Mouse (Mus musculus): ENCODE data around the gene Paf1. TPM values are rescaled to one million over a fixed set of nuclear protein-coding genes. Genes with fewer than 3 reads are reported as not detected.
"Not testable (repeated sequence)": the region's sequence is repeated elsewhere in the genome, so short reads cannot be mapped to it uniquely, and the experiment has no call there.

The Paf1 gene
- total RNA-seq, 2 experiments from 2014 or later = 24.9 to 29.4 TPM

DNA sequence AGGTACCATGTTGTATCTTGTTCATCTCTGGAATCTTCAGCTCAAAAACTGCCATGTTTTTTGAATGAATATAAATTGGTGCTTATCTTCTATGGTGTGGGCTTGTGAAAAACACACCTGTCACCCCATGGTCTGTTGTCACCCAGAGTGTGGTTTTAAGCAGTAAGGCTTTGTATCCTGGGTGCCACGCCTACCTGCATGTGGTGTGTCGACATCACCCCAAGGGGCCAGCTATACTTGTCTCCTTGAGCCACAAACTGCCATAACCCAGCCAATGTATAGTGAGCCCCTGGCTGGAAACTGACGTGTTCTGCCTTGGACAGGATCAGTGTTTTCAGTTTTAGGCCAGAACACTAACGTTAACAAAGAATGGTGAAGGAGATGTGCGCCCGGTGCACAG lies 8.6 kb upstream of the Paf1 start:
- no peak for DNase-seq

GRCm38 (mm10) chr7:28385196-28385595 lies 7.6 kb upstream of the Paf1 start:
- no peak for DNase-seq

- peak; percentile 55 for DNase-seq
Measured at GRCm38 (mm10) chr7:28386007-28386406, 6.7 kb upstream of the Paf1 start.

DNA sequence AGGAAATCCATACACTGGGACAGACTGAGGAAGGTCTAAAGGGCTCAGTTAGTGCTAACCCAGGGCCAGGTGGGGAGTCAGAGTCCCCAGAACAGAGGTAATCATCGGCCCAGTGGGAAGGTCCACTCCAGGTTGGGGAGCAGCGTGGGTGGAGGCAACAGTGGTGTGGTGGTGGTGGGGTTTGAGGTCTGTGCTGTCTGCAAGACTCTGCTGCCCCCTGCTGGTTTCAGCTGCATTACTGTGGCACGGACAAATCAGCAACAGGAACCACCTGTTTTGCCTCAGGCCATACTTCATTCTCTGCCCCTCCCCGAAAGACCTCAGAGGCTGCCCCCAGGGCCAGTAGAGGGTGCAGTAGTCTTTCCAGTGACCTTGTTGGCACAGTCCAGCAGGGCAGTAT lies 6.3 kb upstream of the Paf1 start:
- peak; percentile 73 for DNase-seq

DNA sequence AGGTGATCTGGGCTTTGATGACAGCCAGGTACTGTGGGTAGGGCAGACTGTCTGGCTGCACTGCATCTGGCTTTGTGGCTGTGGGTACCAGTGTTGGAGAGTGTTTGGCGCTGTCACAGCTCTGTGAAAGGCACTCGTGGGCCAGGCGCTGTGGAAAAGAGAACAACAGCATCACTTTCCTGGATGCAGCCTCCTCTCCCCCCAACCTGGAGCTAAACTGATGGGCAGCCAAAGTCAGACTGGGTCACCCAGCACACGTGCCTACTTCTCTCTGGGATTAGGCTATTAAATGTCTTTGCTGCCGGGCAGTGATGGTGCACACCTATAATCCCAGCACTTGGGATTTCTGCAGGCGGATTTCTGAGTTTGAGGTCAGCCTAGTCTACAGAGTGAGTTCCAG lies 5.9 kb upstream of the Paf1 start:
- not testable (repeated sequence) for DNase-seq

DNA sequence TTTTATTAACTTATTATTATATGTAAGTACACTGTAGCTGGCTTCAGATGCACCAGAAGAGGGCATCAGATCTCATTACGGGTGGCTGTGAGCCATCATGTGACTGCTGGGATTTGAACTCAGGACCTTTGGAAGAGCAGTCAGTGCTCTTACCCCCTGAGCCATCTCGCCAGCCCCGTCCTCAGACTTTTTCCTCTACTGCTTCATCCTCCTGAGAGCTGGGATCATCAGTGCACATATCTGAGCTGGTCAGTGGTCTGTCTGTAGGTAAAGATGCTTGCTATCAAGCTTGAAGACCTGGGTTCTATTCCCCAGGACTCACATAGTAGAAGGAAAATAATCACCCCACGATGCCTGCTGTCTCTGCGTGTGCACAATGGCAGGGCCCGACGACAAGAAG lies 5.4 kb upstream of the Paf1 start:
- DNase-seq = not testable (repeated sequence)

GRCm38 (mm10) chr7:28390331-28390730 lies 2.4 kb upstream of the Paf1 start:
- DNase-seq = no peak

GRCm38 (mm10) chr7:28393272-28393951 lies 661 bp downstream of the Paf1 start:
- no peak for DNase-seq

- DNase-seq = no peak
Measured at GRCm38 (mm10) chr7:28395425-28395824, 2.7 kb downstream of the Paf1 start.

DNA sequence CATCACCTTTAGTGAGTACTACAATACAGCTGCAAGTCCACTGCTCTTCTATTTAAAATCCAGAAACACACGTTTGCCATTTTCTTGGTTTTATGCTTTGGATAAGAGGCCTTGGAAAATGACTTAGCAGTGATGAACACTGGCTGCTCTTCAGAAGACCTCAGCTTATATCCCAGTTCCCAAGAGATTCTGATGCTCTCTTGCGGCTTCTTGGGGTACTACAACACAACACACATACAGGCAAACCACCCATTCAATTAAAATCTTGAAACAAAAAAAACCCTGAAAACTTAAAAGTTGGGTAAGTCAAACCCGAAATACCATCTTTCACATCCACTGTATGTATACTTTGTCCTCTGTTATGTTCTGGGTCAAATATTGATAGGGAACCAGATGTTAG lies 5.2 kb downstream of the Paf1 start:
- DNase-seq = no peak

DNA sequence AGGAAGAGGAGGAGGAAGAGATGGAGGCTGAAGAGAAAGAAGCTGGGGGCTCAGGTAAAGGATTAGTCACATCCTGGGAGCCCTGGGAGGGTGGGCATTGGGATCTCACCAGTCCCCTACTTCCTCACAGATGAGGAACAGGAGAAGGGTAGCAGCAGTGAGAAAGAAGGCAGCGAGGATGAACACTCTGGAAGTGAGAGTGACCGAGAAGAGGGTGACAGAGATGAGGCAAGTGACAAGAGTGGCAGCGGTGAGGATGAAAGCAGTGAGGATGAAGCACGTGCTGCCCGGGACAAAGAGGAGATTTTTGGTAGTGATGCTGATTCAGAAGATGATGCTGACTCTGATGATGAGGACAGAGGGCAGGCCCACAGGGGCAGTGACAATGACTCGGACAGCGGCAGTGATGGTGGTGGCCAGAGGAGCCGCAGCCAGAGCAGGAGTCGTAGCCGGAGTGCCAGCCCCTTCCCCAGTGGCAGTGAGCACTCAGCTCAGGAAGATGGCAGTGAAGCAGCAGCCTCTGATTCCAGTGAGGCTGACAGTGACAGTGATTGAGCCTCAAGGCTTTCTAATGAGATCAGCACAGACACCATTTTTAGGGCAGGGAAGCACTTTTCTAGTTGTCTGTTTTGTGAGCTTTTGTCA lies 6.1 kb downstream of the Paf1 start:
- DNase-seq = no peak

DNA sequence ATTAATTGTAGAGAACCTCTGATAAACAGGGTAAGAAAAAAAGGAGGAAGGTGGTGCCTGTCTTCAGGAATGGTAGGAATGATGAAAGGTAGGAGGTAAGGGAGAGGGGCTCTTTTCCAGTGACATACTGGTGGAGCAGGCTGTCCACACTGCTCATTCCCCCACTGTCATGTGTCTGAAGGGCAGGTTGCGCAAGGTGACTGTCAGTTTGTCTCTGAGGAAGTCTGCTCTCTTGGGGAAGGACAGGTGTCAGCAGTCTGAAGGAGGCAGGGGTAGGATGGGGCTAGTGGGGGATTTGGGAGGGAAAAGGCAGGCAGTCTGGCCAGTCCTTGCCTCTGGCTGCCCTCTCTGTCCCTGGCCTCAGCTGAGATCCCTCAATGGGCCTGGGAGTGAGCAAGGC lies 8.3 kb downstream of the Paf1 start:
- DNase-seq = no peak

- no peak for DNase-seq
Measured at GRCm38 (mm10) chr7:28401942-28402341, 9.2 kb downstream of the Paf1 start.

DNA sequence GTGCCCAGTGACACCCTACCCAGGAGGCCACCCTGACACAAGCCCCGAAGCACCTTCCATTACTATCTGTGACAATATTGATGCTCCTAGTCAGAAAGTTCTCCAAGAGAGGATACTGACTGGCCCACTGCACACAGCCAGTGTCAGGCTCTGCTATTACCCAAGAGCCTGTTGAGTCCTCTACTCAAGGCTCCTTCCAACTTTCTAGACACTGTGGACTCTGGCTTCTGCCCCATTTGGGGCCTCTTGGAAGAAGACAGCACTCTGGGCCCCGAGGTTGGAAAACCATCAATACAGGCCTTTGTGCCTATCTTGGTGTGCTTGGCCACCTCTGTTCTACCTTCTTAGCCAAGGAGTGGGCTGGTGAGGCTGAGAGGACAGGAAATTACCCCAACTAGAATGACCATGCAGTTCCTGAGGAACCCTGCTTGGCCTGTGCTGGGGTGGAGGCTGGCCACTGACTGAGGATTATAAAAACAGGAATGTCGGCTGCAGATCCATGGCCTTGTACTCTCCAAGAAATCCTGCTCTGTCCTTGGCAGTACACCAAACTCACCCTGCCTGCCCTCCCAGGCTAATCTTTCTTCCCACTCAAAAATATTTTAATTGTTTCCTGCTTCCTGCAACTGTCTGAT lies 18.2 kb downstream of the Paf1 start:
- DNase-seq = peak; percentile 85

DNA sequence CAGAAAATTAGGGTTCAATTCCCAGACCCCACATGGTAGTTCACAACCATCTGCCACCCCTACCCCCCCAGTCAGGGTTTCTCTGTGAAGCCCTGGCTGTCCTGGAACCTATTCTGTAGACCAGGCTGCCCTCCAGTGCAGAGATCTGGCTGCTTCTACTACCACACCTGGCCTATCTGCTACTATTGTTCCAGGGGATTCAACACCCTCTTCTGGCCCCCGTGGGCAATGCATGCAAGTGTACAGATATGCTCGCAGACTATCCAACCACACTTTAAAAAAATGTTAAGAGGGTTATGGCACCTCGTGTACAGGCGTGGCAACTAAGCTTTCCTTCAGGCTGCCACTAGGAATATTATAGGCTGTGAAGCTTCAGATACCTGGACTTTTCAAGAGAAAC lies 20.1 kb downstream of the Paf1 start:
- DNase-seq = no peak

DNA sequence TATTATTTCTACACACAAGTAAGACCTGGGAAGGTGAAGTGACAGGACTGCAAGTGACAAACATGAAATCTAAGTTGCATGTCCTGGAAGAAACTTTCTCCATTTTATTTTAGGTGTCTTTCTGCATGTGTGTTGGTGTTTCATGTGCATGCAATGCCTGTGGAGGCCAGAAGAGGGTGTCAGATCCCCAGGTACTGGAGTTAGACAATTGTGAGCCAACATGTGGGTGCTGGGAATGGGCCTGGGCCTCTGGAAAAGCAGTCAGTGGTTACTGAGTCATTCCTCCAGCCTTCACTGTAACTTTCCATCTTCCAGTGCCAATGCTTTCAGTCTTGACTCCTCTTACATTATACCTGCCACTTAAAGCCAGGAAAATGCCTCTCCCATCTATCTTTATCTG lies 24.6 kb downstream of the Paf1 start:
- no peak for DNase-seq

DNA sequence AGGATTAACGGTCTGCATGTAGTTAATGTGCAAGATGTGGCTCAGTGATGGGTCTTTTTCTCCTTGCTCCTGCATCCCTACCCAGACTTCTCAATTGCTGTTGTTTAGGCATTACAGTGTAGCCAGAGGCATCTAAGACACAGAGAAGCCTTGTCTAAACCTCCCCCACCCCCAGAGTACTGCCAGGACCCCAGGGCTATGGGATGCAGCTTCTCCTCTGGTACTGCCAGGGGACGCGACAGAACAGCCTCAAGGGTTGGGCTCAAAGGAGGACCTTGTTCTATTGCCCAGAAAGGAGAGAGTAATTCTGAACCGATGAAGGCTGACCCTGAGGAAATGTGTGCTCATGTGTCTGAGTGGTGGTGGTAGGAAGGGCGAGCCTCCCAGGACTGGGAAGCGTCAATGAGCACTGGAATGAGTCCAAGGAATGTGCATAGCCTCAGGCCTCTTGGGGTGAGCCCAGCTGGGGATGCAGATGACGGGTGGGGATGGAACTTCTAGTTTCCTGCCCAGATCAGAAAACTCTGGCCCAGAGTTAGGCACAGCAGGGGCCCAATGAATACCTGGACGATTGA lies 25.4 kb downstream of the Paf1 start:
- DNase-seq = peak; percentile 84

DNA sequence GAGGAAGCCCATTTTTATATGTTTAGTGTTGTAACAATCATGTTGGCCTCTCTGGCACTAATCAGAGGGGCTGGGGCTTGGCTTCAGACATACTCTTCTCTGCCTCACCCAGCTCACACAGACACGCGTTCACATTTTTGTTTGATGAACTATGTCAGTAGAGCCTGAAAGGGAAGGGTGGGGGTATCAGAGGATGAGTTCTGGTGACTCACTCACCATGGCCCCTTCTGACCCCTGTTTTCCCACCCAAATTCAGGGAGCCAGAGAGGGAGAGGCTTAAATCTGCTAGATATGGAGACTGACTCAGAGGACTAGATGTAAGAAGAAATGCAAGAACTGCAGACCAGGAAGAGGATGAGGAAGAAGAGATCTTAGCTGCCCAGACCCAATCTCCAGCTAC lies 26.7 kb downstream of the Paf1 start:
- no peak for DNase-seq

DNA sequence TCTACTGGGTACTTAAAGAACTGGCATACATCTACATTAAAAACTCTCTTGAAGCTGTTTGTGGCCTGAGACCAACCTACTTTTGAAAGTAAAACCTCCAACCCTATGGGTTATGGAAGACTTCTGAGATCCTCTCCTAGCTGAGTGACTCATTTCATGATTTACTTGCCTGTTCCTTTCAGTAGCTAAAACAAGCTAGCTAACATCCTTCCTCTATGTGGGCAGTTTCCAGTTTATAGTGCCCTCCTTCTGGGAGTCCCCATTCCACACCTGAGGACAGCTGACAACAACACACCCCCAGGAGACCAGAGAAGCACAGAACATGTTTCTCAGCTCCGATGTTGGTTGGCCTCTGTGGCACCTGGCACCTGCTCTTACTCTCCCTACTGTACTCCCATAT lies 30.3 kb downstream of the Paf1 start:
- DNase-seq = no peak

- DNase-seq = no peak
Measured at GRCm38 (mm10) chr7:28427738-28428137, 35.0 kb downstream of the Paf1 start.

- DNase-seq = no peak
Measured at GRCm38 (mm10) chr7:28430512-28430911, 37.8 kb downstream of the Paf1 start.

DNA sequence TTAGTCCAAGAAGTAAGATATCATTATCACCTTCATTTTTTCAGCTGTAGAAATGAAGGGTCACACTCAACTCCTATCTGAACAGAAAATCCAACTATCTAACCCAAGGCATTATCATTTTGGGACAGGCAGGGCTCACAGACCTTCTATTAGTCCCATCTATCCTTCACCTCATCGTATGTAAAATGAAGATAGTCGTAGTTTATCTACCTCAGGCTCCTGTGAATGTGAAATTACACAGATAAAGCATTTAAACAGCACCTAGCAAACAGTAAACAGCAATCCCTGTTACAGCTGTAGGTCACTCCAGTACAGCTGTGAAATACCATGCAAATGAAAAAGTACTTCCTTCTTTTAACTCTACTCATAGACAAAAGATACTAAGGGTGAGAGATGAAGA lies 39.5 kb downstream of the Paf1 start:
- DNase-seq = no peak

DNA sequence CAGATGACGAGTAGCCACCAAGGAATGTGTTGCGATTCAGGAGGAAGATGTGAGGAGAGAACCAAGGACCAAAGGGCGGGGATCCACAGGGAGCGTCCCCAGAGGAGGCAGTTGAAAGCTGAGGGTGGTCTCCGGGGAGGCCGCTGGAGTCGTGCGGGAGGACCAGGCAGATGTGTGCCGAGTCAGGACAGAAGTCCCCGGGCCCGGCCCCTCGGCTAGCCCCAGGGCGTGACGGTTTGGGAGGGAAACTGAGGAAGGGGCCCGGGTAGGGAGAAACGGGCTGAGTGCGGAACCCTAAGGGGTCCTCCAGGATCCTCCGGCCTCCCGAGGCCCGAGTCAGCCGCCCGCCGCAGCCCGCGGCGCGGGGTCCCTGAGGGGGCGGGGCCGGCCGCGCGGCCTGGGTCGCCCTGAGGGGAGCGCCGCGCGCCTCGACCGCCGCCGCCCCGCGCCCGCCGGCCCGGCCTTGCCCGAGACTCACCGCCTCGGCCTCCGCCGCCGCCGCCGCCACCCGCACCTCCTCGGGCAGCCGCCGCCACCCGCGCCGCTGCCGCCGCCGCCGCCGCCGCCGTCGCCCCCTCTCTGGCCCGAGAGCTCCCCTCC lies 43.0 kb downstream of the Paf1 start:
- DNase-seq = peak; percentile 42
